Mouse (Mus musculus) bone marrow macrophage, adult 2 months (primary cell): Measurements from ENCODE around the gene Hoxc13. TPM values are rescaled to one million over a fixed set of nuclear protein-coding genes. Genes with fewer than 3 reads are reported as not detected.

Experiments
- H3K27ac ChIP-seq: 2 replicates; pipeline ENCODE4 v1.5.1; 2012; ENCODE audit warnings: low read depth, low read length; ENCODE audit not compliant: insufficient read depth
- H3K4me1 ChIP-seq: 2 replicates; pipeline ENCODE4 v1.6.1; 2012; ENCODE audit warnings: low read length; ENCODE audit not compliant: control insufficient read depth, insufficient read depth
- H3K4me3 ChIP-seq: 2 replicates; pipeline ENCODE4 v1.5.1; 2012; ENCODE audit warnings: mild to moderate bottlenecking, low read length, moderate library complexity; ENCODE audit not compliant: insufficient read depth
- CTCF ChIP-seq: IDR thresholded peaks from 2 replicates; pipeline ENCODE4 v1.5.1; 2012; ENCODE audit warnings: low read depth, mild to moderate bottlenecking, low read length, moderate library complexity
- POLR2A ChIP-seq: IDR thresholded peaks from 2 replicates; pipeline ENCODE4 v1.6.1; 2012; ENCODE audit warnings: mild to moderate bottlenecking, low read depth, low read length, borderline replicate concordance
- polyA plus RNA-seq: library from polyadenylated mRNA; stranded (reverse); fragments of >200 nt; gene quantifications from 2 replicates; pipeline ENCODE4 v1.2.4, GENCODE M21; 2012; ENCODE audit not compliant: missing spikeins, insufficient read depth, insufficient read length

Hoxc13 gene
- polyA plus RNA-seq, 1 experiment, result not detected

- H3K4me1 ChIP-seq, result no peaks in the 10 kb centered on the region
- no peak overlapping the region for H3K27ac ChIP-seq
- H3K4me3 ChIP-seq, result no peak overlapping the region
- TF ChIP-seq CTCF (no peak), POLR2A (no peak)
Measured at GRCm38 (mm10) chr15:102937036-102937666, 16.2 kb downstream of the Hoxc13 start.

DNA sequence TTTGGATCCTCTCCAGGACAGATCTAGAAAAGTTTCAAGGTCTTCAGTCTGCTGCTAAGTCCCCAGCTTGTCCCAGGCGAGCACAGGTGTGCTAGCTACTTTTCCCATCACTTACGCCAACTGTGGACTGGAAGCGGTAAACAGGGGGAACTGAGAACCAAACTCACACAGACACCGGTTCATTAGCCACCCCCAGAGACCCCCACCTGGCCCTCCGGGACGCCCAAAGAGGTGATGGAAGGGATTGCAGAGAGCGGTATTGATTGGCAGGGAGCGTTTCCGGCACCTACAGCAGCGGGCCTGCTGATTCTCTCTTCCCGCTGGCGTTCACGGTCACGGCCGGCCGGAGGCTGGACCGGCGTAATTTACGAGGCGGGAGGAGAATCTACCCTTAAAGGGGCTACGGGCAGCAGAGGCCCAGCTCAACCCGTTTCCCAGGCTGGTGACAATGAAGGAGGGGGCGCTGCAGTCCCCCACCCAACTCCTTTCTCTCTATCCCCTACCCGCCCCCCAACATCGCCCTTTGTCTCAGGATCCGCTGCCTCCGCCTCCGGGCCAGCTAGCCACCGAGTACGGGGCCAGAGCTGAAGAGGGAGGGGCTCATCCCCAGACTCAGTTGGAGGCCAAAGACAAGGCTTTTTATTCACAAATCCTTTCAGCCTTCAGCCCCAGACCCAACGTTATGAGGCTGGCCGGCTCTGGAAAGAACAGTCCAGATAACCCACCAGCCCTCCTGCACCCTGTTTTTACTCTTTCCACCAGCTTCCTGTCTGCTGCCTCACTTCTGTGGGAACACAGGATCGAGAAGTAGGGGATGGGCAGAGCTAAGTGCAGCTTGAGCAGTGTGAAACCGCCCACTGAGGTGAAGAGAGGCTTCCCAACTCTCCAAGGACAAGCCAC is 18.6 kb downstream of the Hoxc13 start:
- H3K4me3 ChIP-seq, result no peak overlapping the region
- H3K27ac ChIP-seq, result no peak overlapping the region
- TF ChIP-seq CTCF, result no peak
- no peak for TF ChIP-seq POLR2A
- no peaks in the 10 kb centered on the region for H3K4me1 ChIP-seq

DNA sequence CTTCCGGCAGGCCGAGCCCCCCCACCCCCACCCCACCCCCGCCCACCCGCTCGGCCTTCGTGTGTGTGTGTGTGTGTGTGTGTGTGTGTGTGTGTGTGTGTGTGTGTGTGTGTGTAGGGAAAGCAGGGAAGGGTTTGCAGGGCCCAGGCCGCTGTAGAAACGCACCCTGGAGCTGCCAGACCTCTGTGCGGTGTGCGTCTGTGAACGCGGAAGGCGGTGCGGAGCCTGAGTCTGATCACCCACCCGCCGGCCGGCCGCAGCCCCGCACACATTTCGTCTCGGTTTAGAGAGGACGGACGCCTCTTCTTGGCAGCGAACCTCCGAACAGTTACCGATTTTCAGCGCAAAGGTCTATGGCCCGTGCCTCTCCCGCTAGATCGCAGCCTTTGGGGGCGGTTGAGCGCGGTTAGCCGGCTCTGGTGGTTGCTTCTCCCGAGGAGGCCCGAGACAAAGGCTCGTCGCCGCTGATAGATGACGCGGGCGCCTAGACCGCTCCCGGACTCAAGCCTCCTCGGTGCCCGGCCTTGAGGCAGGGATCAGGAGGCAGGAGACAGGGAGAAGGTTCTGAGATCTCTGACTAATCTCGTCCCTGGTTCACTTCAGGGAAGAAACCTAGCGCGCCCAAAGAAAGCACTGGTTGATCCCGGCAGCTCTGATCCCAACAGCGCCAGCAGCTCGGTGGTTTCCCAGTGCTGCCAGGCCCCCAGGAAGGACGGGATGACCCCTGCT is 22.0 kb downstream of the Hoxc13 start:
- TF ChIP-seq CTCF, result no peak
- no peak for TF ChIP-seq POLR2A
- Histone ChIP-seq H3K4me1 (no peaks in the 10 kb centered on the region), H3K27ac (no peak overlapping the region), H3K4me3 (no peak overlapping the region)

DNA sequence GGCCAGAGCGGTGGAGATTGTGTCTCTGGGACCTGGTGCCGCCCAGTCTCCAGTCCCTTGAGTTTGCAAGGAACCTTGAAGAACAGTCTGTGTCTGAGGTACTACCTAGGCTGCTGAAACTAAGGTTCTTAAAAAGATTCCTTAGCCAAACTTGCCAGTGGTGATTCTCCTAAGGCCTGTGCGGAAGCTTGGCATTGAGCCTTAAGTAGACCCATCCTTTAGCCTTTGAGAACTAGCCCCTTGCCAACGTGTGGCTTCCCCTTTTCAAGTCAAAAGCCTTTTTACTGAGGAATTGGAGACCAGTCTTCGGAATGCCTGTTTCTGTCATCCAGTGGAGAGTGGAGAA is 22.5 kb downstream of the Hoxc13 start:
- Histone ChIP-seq H3K27ac (no peak overlapping the region), H3K4me1 (no peaks in the 10 kb centered on the region), H3K4me3 (no peak overlapping the region)
- TF ChIP-seq POLR2A (no peak), CTCF (no peak)

DNA sequence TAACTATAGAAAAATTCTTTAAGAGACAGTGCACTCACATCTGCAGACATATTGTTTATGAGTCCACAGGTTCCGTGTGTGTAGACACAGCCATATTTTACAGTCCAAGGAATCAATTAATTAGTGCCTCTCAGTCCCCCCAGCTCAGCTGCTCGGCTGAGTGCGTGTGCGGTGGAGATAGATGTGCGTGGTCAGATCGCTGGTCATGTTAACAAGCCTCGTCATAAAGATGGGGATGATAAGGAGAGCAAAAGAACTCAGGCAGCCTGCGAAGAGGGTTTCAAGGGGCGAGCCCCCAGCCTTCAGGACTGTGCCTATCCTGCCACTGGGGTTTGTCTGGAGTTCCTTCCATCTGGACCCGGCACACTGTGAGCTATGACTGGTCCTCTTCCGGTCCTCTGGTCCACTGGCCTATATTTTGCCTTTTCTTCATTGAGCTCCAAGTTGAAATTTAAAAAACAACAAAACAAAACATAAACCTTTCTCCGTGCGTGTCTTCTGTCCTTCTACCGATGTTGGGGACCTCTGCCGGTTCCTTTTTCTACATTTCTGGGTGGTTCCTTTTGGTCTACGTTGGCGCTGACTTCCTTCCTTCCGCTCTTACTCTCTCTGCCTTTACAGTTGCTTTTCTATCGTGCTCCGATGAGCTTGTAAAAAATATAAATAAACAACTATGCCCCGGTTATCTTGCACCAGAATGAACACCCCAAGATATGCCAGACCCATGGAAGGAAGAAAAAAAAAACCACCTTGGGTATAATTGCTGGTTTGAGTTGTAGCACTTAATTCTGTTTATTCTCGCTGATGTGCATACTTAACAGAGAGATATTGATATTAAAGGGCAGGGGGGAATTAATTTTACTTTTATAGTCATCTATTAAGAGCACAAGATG is 24.5 kb downstream of the Hoxc13 start:
- H3K4me3 ChIP-seq, result no peak overlapping the region
- no peaks in the 10 kb centered on the region for H3K4me1 ChIP-seq
- TF ChIP-seq CTCF, result no peak
- TF ChIP-seq POLR2A, result no peak
- no peak overlapping the region for H3K27ac ChIP-seq

- no peak for TF ChIP-seq POLR2A
- no peak for TF ChIP-seq CTCF
- Histone ChIP-seq H3K4me3 (no peak overlapping the region), H3K27ac (no peak overlapping the region), H3K4me1 (no peaks in the 10 kb centered on the region)
Measured at GRCm38 (mm10) chr15:102947276-102947675, 26.4 kb downstream of the Hoxc13 start.

- Histone ChIP-seq H3K4me1 (no peaks in the 10 kb centered on the region), H3K4me3 (no peak overlapping the region), H3K27ac (no peak overlapping the region)
- TF ChIP-seq POLR2A (no peak), CTCF (no peak)
Measured at GRCm38 (mm10) chr15:102948842-102949241, 27.9 kb downstream of the Hoxc13 start.

GRCm38 (mm10) chr15:102949696-102950095 is 28.8 kb downstream of the Hoxc13 start:
- TF ChIP-seq CTCF (no peak), POLR2A (no peak)
- no peak overlapping the region for H3K27ac ChIP-seq
- H3K4me3 ChIP-seq, result no peak overlapping the region
- H3K4me1 ChIP-seq, result no peaks in the 10 kb centered on the region

DNA sequence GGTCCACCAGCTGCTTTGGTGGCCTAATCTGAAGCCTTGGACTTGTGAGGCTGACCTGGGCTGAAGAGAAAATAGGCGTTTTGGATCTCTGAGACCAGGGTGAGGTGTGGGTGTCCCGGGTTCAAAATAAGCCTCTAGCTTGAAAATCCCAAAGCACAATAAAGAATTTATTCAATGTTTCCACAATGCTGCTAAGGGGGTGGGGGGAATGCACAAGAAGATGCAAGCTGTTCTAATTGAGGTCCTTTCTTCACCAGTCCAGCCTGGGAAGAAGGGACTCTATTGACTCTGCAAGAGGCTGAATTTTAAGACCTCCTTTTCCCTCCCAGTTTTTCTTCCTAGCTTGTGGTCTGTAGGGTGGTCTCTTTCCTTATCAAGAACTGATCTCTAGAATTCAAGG is 30.0 kb downstream of the Hoxc13 start:
- Histone ChIP-seq H3K4me3 (no peak overlapping the region), H3K4me1 (no peaks in the 10 kb centered on the region), H3K27ac (no peak overlapping the region)
- TF ChIP-seq CTCF, result no peak
- TF ChIP-seq POLR2A, result no peak
